In the genomic region with DNA sequence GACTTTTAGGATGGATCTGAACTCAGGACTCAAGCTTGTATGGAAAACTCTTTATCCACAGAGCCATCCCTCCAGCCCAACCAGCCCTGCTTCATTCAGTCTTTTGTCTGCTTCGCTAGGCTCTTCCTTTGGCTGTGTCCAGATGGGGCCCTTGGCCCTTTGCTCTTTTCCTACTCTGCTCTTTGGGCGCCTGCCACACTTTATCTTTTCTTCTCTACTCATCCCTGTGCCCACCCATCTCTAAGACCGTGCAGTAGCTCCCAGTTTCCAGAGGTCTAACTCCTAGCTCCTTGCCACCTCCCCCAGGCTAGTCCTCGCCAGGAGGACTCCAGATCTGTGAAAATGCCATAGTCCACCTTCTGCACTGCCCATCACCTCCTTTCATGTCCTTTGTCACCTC, we compare ENCODE assay signal across 12 mouse cellular contexts.
"Had no signal": no experiment of that assay in that cellular context is flagged by ENCODE, and none has a peak within 500 bp of the region (broad histone marks: within the 10 kb centered on the region; RNA-seq: fewer than 3 reads in every experiment).

No protein-coding gene starts in this region.

- DNase-seq: lung, embryonic 14.5 days; lung, postnatal 10 days; lung, postnatal 4 days; midbrain, embryonic 14.5 days; retina, postnatal 1 day; right cerebral cortex, adult 18-20 months; right cerebral cortex, postnatal 25 days; right cerebral cortex, postnatal 4 days; spleen, adult 18-20 months; thymus, adult 18-20 months; thymus, postnatal 14 days; thymus, postnatal 36 days had no signal
